Mouse (Mus musculus) thymus, adult 2 months (tissue): ENCODE measurements at regions not wholly inside any gene's neighbourhood (a gene's known extent, or its start where the extent isn't known, plus 50 kb on each side); places are given as distances from the start of the nearest gene placed in this dataset.

Source experiments
- CTCF ChIP-seq: fragments of 200-500 bp; IDR thresholded peaks from 2 replicates; pipeline ENCODE4 v1.5.1; 2012; ENCODE audit warnings: mild to moderate bottlenecking, control low read depth, low read length, moderate library complexity, borderline replicate concordance; ENCODE audit not compliant: control insufficient read depth, poor library complexity, insufficient read depth; ENCODE audit errors: extremely low read depth
- POLR2A ChIP-seq: fragments of 200-500 bp; IDR thresholded peaks from 2 replicates; pipeline ENCODE4 v1.6.1; 2012; ENCODE audit warnings: mild to moderate bottlenecking, low read length, control low read depth, moderate library complexity; ENCODE audit not compliant: control insufficient read depth, poor library complexity, insufficient read depth; ENCODE audit errors: extremely low read depth

GRCm38 (mm10) chr1:184235131-184235983 lies 201.3 kb upstream of the 1700056E22Rik start:
- TF ChIP-seq POLR2A, result no peak
- peak; percentile 92 for TF ChIP-seq CTCF
